Mouse (Mus musculus): ENCODE data around the gene Shisal2a. TPM values are rescaled to one million over a fixed set of nuclear protein-coding genes. Genes with fewer than 3 reads are reported as not detected.

Gene Shisal2a
- polyA plus RNA-seq, 1 experiment from 2014 or later, result 3.5 TPM

DNA sequence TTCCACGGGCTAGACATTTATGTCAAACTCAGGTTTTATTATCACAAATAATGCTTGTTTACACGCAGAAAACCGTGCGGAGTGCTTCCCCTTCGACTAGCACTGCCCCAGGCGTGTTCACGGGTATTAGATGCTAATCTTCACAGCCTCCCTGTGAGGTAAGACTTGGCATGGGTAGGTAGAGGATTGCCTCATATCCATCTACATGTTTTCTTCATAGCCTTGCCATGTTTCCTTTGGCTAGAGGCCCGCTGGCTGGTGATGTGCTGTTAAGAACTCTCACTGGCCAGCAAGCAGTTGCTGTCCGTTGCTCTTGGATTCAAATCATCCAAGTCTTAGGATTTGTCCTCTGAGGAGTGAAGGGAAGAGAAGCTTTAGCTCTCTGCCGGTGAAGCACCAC, 17.2 kb upstream of the Shisal2a start:
- Histone ChIP-seq H3K4me1 (peaks cover 4% of the 10 kb centered on the region; the same call in 1 of the 2 replicates), H3K9me3 (no peaks in the 10 kb centered on the region), H3K27ac (no peak overlapping the region), H3K27me3 (ENCODE audit: insufficient read depth, poor library complexity, severe bottlenecking) (no peaks in the 10 kb centered on the region), H3K36me3 (peaks cover 28% of the 10 kb centered on the region), H3K4me3 (no peak overlapping the region)
- 84% methylated on average over 10 of the region's 10 CpGs for WGBS
- DNase-seq (ENCODE audit: low spot score), result no peak

GRCm38 (mm10) chr4:108394236-108394635, 11.1 kb upstream of the Shisal2a start:
- H3K4me3 ChIP-seq, result no peak overlapping the region
- 0 out of 2 replicates have a peak, but pooled peaks cover 13% of the 10 kb centered on the region for H3K4me1 ChIP-seq
- H3K9me3 ChIP-seq, result no peaks in the 10 kb centered on the region
- H3K36me3 ChIP-seq, result no peaks in the 10 kb centered on the region
- no peak for DNase-seq (ENCODE audit: low spot score)
- no peaks in the 10 kb centered on the region for H3K27me3 ChIP-seq (ENCODE audit: insufficient read depth, poor library complexity, severe bottlenecking)
- H3K27ac ChIP-seq, result no peak overlapping the region

DNA sequence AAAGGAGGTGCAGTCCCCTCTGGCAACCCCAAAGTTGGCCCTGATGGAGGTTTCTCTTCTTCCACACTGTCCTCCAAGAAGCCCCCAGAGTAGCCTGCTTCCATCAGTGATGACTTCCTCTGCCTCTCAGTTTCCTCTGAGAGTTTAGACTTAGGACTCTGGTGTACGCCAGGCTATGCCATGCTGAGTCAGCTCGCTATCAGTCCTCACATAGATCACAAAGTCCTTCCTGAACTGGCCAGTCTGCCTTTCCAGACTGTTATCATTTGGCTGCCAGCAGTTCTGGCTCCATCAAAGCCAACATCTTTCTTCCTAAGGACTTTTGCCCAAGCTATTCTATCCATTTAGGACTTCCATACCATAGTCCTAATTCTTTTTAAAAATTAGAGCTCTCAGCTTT, 9.4 kb upstream of the Shisal2a start:
- Histone ChIP-seq H3K27ac (no peak overlapping the region), H3K27me3 (ENCODE audit: insufficient read depth, poor library complexity, severe bottlenecking) (no peaks in the 10 kb centered on the region), H3K36me3 (no peaks in the 10 kb centered on the region), H3K9me3 (no peaks in the 10 kb centered on the region), H3K4me1 (peaks cover 27% of the 10 kb centered on the region), H3K4me3 (no peak overlapping the region)
- 47% methylated on average over 2 of the region's 2 CpGs for WGBS
- no peak for DNase-seq (ENCODE audit: low spot score)

DNA sequence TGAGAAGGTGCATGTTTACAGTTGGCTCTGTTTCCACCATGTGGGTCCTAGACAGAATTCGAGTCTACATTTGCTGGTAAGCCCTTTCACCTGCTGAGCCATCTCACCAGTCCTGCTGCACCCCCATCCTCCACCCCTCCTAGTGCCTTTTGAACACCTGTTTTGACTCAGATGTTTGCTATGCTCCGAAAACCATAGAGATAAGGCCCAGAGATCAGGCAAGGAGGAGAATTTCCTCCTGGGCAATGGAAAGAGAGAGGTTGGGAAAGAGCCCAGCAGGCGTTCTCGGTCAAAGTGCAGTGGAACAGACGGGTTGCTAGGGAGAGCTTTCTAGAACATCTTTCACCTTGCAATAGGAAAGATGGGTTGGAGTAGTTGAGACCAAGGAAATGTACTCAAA, 8.0 kb upstream of the Shisal2a start:
- WGBS, result 66% methylated on average over 5 of the region's 5 CpGs
- DNase-seq (ENCODE audit: low spot score), result no peak
- no peak overlapping the region for H3K4me3 ChIP-seq

DNA sequence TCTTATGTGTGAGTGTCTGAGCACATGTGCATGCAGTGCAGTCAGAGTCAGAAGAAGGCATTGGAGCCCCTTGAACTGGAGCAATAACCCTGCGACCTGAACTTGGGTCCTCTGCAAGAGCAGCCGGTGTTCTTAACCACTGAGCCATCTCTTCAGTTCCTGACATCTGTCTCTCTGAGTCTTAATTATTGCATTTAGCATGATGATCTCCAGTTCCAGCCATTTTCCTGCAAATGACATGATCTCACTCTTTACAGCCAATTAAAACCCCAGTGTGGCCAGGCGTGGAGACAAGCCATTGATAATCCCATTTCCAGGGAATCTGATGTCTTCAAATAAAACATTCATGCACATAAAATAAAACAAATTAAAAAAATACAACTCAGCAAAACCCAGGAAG, 5.6 kb upstream of the Shisal2a start:
- peaks cover 9% of the 10 kb centered on the region for H3K27me3 ChIP-seq (ENCODE audit: insufficient read depth, poor library complexity, severe bottlenecking)
- DNase-seq (ENCODE audit: low spot score), result no peak
- H3K27ac ChIP-seq, result peak overlapping the region; percentile 87; the same call in 1 of the 2 replicates
- H3K9me3 ChIP-seq, result no peaks in the 10 kb centered on the region
- H3K36me3 ChIP-seq, result no peaks in the 10 kb centered on the region
- no peak overlapping the region for H3K4me3 ChIP-seq
- H3K4me1 ChIP-seq, result peaks cover 37% of the 10 kb centered on the region
- 77% methylated on average over 3 of the region's 3 CpGs for WGBS

More for the DNA sequence above, 8.0 kb upstream of the Shisal2a start:
- Histone ChIP-seq H3K36me3 (no peaks in the 10 kb centered on the region), H3K27me3 (ENCODE audit: insufficient read depth, poor library complexity, severe bottlenecking) (no peaks in the 10 kb centered on the region), H3K4me1 (peaks cover 36% of the 10 kb centered on the region), H3K27ac (no peak overlapping the region; the same call in 1 of the 2 replicates), H3K9me3 (no peaks in the 10 kb centered on the region)

DNA sequence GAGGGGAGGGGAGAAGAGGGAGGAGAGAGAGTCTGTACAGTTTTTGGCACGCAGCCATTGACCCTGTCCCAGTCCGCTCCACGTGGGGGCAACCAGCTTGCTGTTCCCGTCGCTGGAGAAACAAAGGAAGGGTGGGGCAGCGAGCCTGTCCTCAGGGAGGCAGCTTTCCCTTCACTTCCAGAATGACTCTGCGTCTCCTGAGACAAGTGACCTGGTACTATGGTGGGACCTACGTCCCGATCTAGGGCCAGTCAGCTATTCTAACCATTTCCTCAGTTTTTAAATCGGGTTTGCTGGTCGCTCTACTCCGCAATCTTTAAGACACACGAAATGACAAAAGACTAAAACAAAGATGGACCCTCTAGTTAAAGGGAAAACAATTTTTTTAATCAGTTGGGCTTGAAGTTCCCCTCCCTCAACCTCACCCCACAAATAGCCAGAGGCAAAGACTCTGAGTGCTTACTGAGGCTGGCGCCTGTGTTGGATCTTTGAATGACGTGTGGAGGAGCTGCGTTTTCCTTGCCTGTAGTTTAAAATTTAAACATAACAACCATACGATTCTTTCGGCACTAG, 4.6 kb upstream of the Shisal2a start:
- Histone ChIP-seq H3K4me1 (peaks cover 46% of the 10 kb centered on the region), H3K27ac (peak overlapping the region; percentile 87), H3K36me3 (no peaks in the 10 kb centered on the region), H3K27me3 (ENCODE audit: insufficient read depth, poor library complexity, severe bottlenecking) (peaks cover 19% of the 10 kb centered on the region), H3K9me3 (no peaks in the 10 kb centered on the region), H3K4me3 (peak overlapping the region; percentile 51)
- DNase-seq (ENCODE audit: low spot score), result peak; percentile 93
- 5% methylated on average over 18 of the region's 18 CpGs for WGBS

GRCm38 (mm10) chr4:108387106-108387505, 4.0 kb upstream of the Shisal2a start:
- peaks cover 26% of the 10 kb centered on the region for H3K27me3 ChIP-seq (ENCODE audit: insufficient read depth, poor library complexity, severe bottlenecking)
- H3K4me1 ChIP-seq, result peaks cover 40% of the 10 kb centered on the region
- H3K9me3 ChIP-seq, result no peaks in the 10 kb centered on the region
- no peak for DNase-seq (ENCODE audit: low spot score)
- WGBS, result 32% methylated on average over 4 of the region's 4 CpGs
- H3K4me3 ChIP-seq, result peak overlapping the region; percentile 51
- peak overlapping the region; percentile 87 for H3K27ac ChIP-seq
- H3K36me3 ChIP-seq, result no peaks in the 10 kb centered on the region

GRCm38 (mm10) chr4:108386087-108386486, 2.9 kb upstream of the Shisal2a start:
- peaks cover 36% of the 10 kb centered on the region for H3K4me1 ChIP-seq
- peaks cover 30% of the 10 kb centered on the region for H3K27me3 ChIP-seq (ENCODE audit: insufficient read depth, poor library complexity, severe bottlenecking)
- no peak overlapping the region for H3K4me3 ChIP-seq
- DNase-seq (ENCODE audit: low spot score), result no peak
- H3K36me3 ChIP-seq, result no peaks in the 10 kb centered on the region
- 10% methylated on average over 1 of the region's 1 CpGs for WGBS
- H3K9me3 ChIP-seq, result no peaks in the 10 kb centered on the region
- H3K27ac ChIP-seq, result no peak overlapping the region

DNA sequence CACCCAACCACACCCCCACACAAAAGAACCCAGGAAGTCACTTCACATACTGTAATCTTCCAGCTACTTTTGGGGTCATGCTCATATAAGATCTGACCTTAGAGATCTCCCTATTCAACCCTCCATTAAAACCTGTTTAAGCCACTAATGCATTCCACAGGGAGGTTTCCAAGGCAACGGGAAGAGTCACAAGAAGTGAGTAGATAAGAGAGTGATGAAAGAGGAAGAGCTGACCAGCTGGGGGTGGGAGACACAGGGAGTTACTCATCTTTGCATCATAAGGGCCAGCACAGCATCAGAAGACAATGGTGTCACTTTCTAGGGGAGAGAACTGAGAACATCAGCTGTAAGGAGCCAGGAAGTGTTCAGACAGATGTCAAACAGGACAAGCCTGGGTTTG, 3.0 kb downstream of the Shisal2a start:
- Histone ChIP-seq H3K36me3 (no peaks in the 10 kb centered on the region), H3K4me1 (peaks cover 28% of the 10 kb centered on the region), H3K9me3 (no peaks in the 10 kb centered on the region), H3K27me3 (ENCODE audit: insufficient read depth, poor library complexity, severe bottlenecking) (peaks cover 30% of the 10 kb centered on the region), H3K27ac (no peak overlapping the region), H3K4me3 (no peak overlapping the region)
- no peak for DNase-seq (ENCODE audit: low spot score)
- WGBS, result 0% methylated on average over 1 of the region's 1 CpGs

- DNase-seq (ENCODE audit: low spot score), result no peak
- H3K9me3 ChIP-seq, result no peaks in the 10 kb centered on the region
- H3K4me3 ChIP-seq, result no peak overlapping the region
- H3K27me3 ChIP-seq (ENCODE audit: insufficient read depth, poor library complexity, severe bottlenecking), result peaks cover 28% of the 10 kb centered on the region
- WGBS, result 68% methylated on average over 3 of the region's 3 CpGs
- H3K36me3 ChIP-seq, result no peaks in the 10 kb centered on the region
- H3K27ac ChIP-seq, result peak overlapping the region; percentile 52; the same call in 1 of the 2 replicates
- peaks cover 28% of the 10 kb centered on the region for H3K4me1 ChIP-seq
These were observed 3.7 kb downstream of the Shisal2a start for GRCm38 (mm10) chr4:108379476-108379875.

DNA sequence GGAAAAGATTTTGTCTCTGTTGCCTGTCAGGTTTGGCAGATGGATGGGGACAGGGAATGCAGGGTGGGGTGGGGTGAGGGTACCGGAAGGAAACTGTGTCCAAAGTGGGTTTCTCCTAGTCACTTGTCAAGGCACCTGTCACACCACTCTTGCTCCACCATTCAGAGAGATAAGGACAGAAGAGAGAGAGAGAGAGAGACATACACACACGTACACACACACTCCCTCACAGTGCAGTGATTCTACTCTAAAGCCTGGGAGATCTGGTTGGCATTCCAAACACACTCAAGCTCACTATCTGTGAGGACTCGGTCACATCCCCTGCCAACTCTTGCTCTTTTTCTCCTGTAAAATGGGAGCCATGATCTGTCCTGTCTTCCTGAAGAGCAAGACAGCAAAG, 11.0 kb downstream of the Shisal2a start:
- Histone ChIP-seq H3K36me3 (no peaks in the 10 kb centered on the region), H3K4me1 (peaks cover 27% of the 10 kb centered on the region), H3K4me3 (no peak overlapping the region), H3K27ac (peak overlapping the region; percentile 60; the same call in 1 of the 2 replicates), H3K27me3 (ENCODE audit: insufficient read depth, poor library complexity, severe bottlenecking) (no peaks in the 10 kb centered on the region), H3K9me3 (no peaks in the 10 kb centered on the region)
- DNase-seq (ENCODE audit: low spot score), result no peak
- WGBS, result 20% methylated on average over 3 of the region's 3 CpGs

DNA sequence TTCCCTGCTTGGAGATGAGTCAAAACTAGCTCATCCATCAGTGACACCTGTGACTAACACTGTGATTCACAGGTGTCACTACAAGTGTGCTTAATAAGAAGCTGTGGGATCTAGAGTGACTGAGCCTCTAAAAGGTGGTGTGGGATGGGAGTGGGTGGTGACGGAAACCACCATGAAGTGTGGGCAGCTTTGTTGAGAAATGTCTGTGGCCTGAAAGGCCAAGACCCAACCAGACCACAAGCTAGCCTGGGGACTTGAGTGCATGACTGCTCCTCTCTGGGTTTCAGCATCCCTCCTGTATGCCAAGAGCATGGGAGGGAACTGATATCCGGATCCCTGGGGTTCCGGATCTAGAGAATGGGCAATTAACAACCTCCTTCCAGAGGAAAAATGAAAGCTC, 11.7 kb downstream of the Shisal2a start:
- peaks cover 27% of the 10 kb centered on the region for H3K4me1 ChIP-seq
- 85% methylated on average over 3 of the region's 3 CpGs for WGBS
- no peaks in the 10 kb centered on the region for H3K36me3 ChIP-seq
- no peaks in the 10 kb centered on the region for H3K27me3 ChIP-seq (ENCODE audit: insufficient read depth, poor library complexity, severe bottlenecking)
- H3K27ac ChIP-seq, result 0 out of 2 replicates have a peak overlapping the region, but pooled peaks have one; percentile 60
- H3K9me3 ChIP-seq, result no peaks in the 10 kb centered on the region
- DNase-seq (ENCODE audit: low spot score), result no peak
- H3K4me3 ChIP-seq, result no peak overlapping the region

DNA sequence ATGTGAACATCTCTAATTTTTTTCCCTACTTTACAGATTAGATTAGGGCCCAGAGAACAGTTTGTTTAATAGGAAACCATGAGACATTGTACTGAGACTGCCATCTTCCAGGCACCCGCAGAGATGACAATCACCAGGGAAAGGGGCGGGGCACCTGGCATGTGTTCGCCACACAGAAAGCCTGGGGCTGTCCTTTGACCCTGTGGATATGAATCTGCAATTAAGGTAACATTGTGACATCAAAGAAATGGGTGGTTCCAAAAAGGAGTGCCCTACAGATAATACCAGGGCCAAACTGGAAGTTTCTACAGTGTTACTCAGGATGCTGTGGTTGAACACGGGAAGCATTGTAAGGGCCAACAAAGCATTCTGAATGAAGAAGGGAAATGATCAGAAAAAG, 12.7 kb downstream of the Shisal2a start:
- Histone ChIP-seq H3K36me3 (no peaks in the 10 kb centered on the region), H3K27me3 (ENCODE audit: insufficient read depth, poor library complexity, severe bottlenecking) (no peaks in the 10 kb centered on the region), H3K9me3 (no peaks in the 10 kb centered on the region), H3K4me3 (no peak overlapping the region), H3K27ac (no peak overlapping the region), H3K4me1 (peaks cover 27% of the 10 kb centered on the region)
- WGBS, result 65% methylated on average over 4 of the region's 4 CpGs
- DNase-seq (ENCODE audit: low spot score), result no peak

DNA sequence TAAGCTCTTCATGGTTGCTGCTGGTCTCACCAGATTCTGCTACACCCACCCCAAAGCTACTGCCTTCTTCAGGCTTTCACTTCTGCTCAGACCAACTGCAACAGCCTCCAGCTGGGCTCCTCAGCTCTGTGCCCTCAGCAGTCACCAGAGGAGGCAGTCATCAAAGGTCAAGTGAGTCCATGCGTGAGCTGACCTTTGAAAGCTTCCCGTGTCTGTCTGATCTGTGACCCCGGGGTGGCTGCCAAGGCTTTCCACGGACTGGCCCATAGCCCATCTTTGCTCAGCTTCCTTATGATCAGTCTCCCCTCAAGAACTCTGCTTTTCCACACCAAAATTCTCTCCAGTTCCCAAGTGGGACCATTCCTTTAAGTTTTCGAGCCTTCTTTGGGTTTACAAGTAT, 13.9 kb downstream of the Shisal2a start:
- 31% methylated on average over 5 of the region's 5 CpGs for WGBS
- Histone ChIP-seq H3K36me3 (no peaks in the 10 kb centered on the region), H3K27ac (0 out of 2 replicates have a peak overlapping the region, but pooled peaks have one; percentile 42), H3K9me3 (no peaks in the 10 kb centered on the region), H3K4me1 (peaks cover 28% of the 10 kb centered on the region), H3K4me3 (no peak overlapping the region), H3K27me3 (ENCODE audit: insufficient read depth, poor library complexity, severe bottlenecking) (no peaks in the 10 kb centered on the region)
- DNase-seq (ENCODE audit: low spot score), result no peak

All from heart, embryonic 10.5 days (tissue).